Mouse (Mus musculus) intestine, postnatal 0 days (tissue): ENCODE results near the gene Tbce. TPM values are rescaled to one million over a fixed set of nuclear protein-coding genes. Genes with fewer than 3 reads are reported as not detected.
A peak's percentile ranks its signal among the peaks of the same experiment; 100 is the strongest.

Source experiments
- ATAC-seq: fragments of 200-750 bp; cut with Nextera tagmentation; 2 replicates; pipeline ENCODE4 v1.8.0; 2017; ENCODE audit warnings: mild to moderate bottlenecking, moderate TSS enrichment, moderate library complexity
- H3K27ac ChIP-seq: fragments of 300-500 bp; sonication (generic); 2 replicates; pipeline ENCODE4 v1.5.1; 2014; ENCODE audit warnings: mild to moderate bottlenecking, low read depth, low read length, moderate library complexity
- H3K27me3 ChIP-seq: fragments of 300-500 bp; sonication (generic); replicated peaks from 2 replicates; pipeline ENCODE4 v1.6.1; 2014; ENCODE audit warnings: low read length, mixed read lengths; ENCODE audit not compliant: control insufficient read depth, insufficient read depth
- H3K36me3 ChIP-seq: fragments of 300-500 bp; sonication (generic); 2 replicates; pipeline ENCODE4 v1.6.1; 2014; ENCODE audit warnings: mild to moderate bottlenecking, moderate library complexity; ENCODE audit not compliant: control insufficient read depth, insufficient read depth
- H3K4me1 ChIP-seq: fragments of 300-500 bp; sonication (generic); replicated peaks from 2 replicates; pipeline ENCODE4 v1.6.1; 2014; ENCODE audit warnings: antibody characterized with exemption, low read length, mixed read lengths; ENCODE audit not compliant: control insufficient read depth, insufficient read depth
- H3K4me2 ChIP-seq: fragments of 300-500 bp; sonication (generic); replicated peaks from 2 replicates; pipeline ENCODE4 v1.6.1; 2014; ENCODE audit warnings: low read depth, mild to moderate bottlenecking, moderate library complexity
- H3K4me3 ChIP-seq: fragments of 300-500 bp; sonication (generic); 2 replicates; pipeline ENCODE4 v1.5.1; 2014; ENCODE audit warnings: low read depth, low read length
- H3K9ac ChIP-seq: fragments of 300-500 bp; sonication (generic); 2 replicates; pipeline ENCODE4 v1.6.1; 2014; ENCODE audit warnings: mild to moderate bottlenecking, low read depth, low read length
- H3K9me3 ChIP-seq: fragments of 300-500 bp; sonication (generic); 2 replicates; pipeline ENCODE4 v1.6.1; 2016; ENCODE audit warnings: mixed run types; ENCODE audit not compliant: control insufficient read depth
- CTCF ChIP-seq: sonication (generic); IDR thresholded peaks from 2 replicates; pipeline ENCODE4 v1.5.1; 2016; ENCODE audit warnings: low read depth, mild to moderate bottlenecking, control low read depth, antibody characterized with exemption, moderate library complexity
- WGBS: fragments of 180-500 bp; shearing (Covaris S2); extraction: QIAGEN DNeasy Blood & Tissue Kit; methylation state at CpG from one replicate; pipeline ENCODE4 v1.1.7; 2014; 5-methylcytosine and 5-hydroxymethylcytosine counted together
- polyA plus RNA-seq: library from polyadenylated mRNA; unstranded; fragments of >200 nt; fragmentation: Nextera tagmentation; extraction: Ambion mirVana; gene quantifications from 2 replicates; pipeline ENCODE4 v1.2.1, GENCODE M21; 2015

Gene Tbce
- polyA plus RNA-seq, 1 experiment from 2014 or later: 25.7 TPM

DNA sequence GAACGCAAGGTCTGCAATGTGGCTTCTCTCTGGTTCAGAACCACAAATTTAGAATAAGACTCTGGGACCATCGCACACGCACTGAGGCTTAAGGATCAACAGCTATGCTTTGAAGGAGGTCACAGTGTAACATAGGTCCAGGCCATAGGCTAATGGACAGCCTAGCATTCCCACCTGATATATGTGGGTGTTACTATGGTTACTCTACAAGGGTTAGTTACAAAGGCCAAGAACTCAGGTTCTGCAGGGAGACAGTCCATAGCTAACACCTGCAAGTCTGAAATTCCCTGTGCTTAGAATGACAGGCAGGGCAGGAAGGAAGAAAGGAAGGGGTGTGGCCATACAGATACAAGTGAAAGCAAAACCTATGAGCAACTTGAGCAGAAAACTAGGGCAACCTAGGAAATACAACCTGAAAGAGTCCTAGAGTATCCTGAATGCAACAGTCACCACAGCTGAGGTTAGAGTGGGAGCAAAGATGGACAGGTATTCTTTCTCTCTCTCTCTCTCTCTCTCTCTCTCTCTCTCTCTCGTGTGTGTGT is 27.9 kb downstream of the Tbce start:
- H3K9ac ChIP-seq: no peak overlapping the region
- H3K9me3 ChIP-seq: no peaks in the 10 kb centered on the region
- 92% methylated on average over 4 of the region's 4 CpGs for WGBS
- no peak for TF ChIP-seq CTCF
- H3K27ac ChIP-seq: no peak overlapping the region
- H3K27me3 ChIP-seq: no peaks in the 10 kb centered on the region
- no peak overlapping the region for H3K4me3 ChIP-seq
- H3K4me1 ChIP-seq: no peaks in the 10 kb centered on the region
- peak; percentile 58 for ATAC-seq
- H3K4me2 ChIP-seq: no peak overlapping the region
- peaks cover 21% of the 10 kb centered on the region for H3K36me3 ChIP-seq

DNA sequence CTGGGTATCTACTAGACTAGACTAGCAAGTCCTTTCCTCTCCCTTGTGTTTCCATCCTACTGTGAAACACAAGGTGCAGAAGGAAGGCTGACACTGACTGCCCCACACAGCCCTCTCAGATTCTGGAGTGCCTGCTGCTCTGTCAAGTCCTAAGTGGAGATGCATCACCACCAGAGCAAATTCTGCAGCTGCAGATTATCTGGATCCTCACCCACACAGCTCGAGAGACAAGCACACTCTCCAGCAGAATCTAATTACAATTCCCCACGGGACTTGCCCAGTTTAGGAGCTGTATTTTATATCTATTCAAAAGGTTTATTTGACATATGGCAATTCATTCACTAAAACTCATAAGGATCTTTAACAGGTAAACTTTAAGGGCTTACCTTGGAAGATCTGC is 33.4 kb downstream of the Tbce start:
- no peaks in the 10 kb centered on the region for H3K4me1 ChIP-seq
- no peak overlapping the region for H3K4me3 ChIP-seq
- ATAC-seq: no peak
- no peak for TF ChIP-seq CTCF
- H3K27me3 ChIP-seq: no peaks in the 10 kb centered on the region
- no peaks in the 10 kb centered on the region for H3K9me3 ChIP-seq
- 71% methylated on average over 2 of the region's 2 CpGs for WGBS
- peaks cover 46% of the 10 kb centered on the region for H3K36me3 ChIP-seq
- no peak overlapping the region for H3K4me2 ChIP-seq
- no peak overlapping the region for H3K27ac ChIP-seq
- H3K9ac ChIP-seq: no peak overlapping the region

DNA sequence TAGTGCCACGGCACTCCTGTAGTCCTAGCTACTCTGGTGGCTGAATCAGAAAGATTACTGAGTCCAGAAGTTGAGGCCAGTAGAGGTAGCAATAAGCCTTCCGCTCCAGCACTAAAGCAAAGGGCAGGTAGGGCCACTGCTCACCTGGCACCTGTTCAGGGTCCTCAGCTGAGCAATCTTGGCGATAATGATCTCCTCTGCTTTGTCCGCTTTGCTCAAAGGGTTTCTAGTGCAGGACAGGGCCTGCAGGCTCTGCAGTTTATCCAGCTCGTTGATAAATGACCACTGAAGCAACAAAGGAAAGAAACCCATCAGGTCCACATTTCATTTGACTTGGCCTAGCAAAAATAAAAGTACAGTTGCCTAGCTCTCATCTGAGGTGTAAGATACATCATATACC is 34.4 kb downstream of the Tbce start:
- TF ChIP-seq CTCF: no peak
- WGBS: 88% methylated on average over 5 of the region's 5 CpGs

DNA sequence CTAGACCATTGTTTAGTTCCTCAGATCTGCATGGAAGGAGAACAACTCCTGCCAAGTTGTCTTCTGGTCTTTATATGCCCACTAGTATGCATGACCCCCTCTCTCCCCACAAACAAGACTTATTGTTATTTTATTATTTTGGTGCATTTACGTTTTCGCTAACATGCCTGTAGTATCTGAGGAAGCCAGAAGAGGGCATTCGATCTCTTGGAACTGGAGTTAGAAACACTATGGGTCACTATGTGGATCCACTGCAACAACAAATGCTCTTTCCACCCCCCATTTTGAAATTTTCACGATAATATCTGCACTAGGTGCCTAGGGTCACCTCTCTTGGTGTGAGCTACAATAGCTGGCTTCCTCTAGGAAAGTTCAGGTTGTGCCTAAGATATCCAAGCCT is 35.4 kb downstream of the Tbce start:
- 84% methylated on average over 4 of the region's 4 CpGs for WGBS
- Histone ChIP-seq H3K9ac (no peak overlapping the region), H3K4me1 (no peaks in the 10 kb centered on the region), H3K27me3 (no peaks in the 10 kb centered on the region), H3K27ac (no peak overlapping the region), H3K4me2 (no peak overlapping the region), H3K9me3 (no peaks in the 10 kb centered on the region), H3K36me3 (peaks cover 51% of the 10 kb centered on the region), H3K4me3 (no peak overlapping the region)
- ATAC-seq: no peak
- TF ChIP-seq CTCF: peak; percentile 60

More for the DNA sequence above, 34.4 kb downstream of the Tbce start:
- Histone ChIP-seq H3K27me3 (no peaks in the 10 kb centered on the region), H3K9me3 (no peaks in the 10 kb centered on the region), H3K4me2 (no peak overlapping the region), H3K27ac (no peak overlapping the region), H3K4me1 (no peaks in the 10 kb centered on the region), H3K9ac (no peak overlapping the region), H3K36me3 (peaks cover 46% of the 10 kb centered on the region), H3K4me3 (no peak overlapping the region)
- ATAC-seq: no peak

DNA sequence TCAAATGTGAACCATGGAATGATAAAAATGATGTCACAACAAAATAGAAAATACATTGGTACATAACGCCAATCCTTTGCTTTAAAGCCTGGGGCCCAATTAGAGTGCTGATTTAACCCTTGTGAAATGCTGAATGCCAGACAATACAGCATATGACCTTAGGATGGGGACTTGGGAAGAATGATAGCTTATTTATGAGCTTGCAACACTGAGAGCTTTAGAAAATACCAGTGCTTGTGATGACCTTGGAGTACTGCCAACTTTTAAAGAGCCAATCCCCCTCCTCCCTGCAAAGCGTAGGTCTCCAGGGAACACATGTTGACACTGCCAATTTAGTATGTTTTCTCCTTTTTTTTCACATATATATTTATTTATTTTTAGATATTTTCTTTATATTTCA is 36.7 kb downstream of the Tbce start:
- Histone ChIP-seq H3K36me3 (peaks cover 54% of the 10 kb centered on the region), H3K27me3 (no peaks in the 10 kb centered on the region), H3K4me1 (no peaks in the 10 kb centered on the region), H3K27ac (no peak overlapping the region), H3K9ac (no peak overlapping the region), H3K9me3 (no peaks in the 10 kb centered on the region), H3K4me2 (no peak overlapping the region), H3K4me3 (no peak overlapping the region)
- 65% methylated on average over 2 of the region's 2 CpGs for WGBS
- no peak for ATAC-seq
- TF ChIP-seq CTCF: no peak

DNA sequence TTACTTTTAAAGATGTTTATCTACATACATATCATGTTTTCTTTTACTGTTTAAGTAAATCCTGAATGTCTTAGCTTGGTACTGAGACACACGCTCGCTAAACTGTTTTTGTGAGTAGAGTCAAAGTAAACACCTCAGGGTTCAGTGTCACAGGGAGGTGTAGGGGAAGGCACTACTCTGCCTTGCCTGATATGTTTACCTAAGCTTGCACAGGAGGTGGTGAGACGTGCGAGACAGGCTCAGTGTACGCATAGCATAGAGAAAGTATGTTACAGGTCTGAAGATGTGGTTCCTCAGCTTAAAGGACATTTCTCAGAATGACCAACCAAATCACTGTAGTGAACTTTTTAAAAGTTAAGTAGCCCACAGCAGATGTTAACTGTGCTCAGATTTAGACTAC is 42.0 kb downstream of the Tbce start:
- ATAC-seq: no peak
- Histone ChIP-seq H3K27ac (no peak overlapping the region), H3K9me3 (no peaks in the 10 kb centered on the region), H3K4me3 (no peak overlapping the region), H3K27me3 (no peaks in the 10 kb centered on the region), H3K4me1 (no peaks in the 10 kb centered on the region), H3K4me2 (no peak overlapping the region), H3K36me3 (peaks cover 60% of the 10 kb centered on the region), H3K9ac (no peak overlapping the region)
- 51% methylated on average over 5 of the region's 5 CpGs for WGBS
- TF ChIP-seq CTCF: no peak

DNA sequence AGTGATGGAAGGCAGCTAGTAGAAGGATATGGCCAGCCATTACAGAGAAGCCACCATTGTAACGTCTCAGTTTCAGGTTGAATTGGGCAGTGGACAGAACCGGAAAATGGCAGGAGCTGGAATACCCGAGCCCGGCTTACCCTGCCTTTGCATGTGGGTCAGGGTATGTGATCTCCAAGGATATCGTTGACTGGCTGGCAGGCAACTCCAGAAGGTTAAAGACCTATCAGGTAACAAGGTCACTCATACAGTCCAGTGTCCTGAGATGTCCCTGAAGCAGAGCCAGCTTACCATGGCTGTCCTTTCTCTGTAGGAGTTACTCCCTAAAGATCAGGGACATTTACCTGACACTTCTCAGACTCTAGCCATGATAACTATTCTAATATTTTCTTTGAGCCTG is 44.4 kb downstream of the Tbce start:
- Histone ChIP-seq H3K36me3 (peaks cover 52% of the 10 kb centered on the region), H3K27me3 (no peaks in the 10 kb centered on the region), H3K9me3 (no peaks in the 10 kb centered on the region), H3K4me2 (no peak overlapping the region), H3K4me3 (no peak overlapping the region), H3K27ac (no peak overlapping the region), H3K4me1 (no peaks in the 10 kb centered on the region), H3K9ac (no peak overlapping the region)
- ATAC-seq: no peak
- 91% methylated on average over 5 of the region's 5 CpGs for WGBS
- no peak for TF ChIP-seq CTCF
